Mouse (Mus musculus): ENCODE data around the gene Grk1.

Gene Grk1

DNA sequence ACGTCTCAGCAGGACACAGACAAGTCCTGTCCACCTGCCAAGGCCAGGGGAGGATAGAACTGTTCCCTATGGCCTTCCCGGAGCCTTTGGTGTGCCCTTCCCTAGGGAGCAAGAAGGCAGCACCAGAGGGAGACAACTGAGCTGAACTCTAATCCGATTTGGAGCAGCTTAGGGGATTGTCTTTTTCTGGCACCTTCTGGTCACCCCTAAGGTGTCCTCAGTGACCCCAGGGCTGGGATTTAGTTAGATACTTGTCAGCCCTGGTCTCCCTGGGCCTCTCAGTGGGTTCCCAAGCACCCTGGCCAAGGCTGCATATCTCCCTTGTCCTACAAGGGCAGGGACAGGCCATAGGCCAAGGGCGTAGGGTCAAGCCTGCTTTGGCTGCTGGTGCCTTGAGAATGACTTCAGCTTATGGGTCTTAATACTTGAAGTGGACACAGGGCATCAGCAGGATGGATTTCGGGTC, at the start of gene Grk1:
Gene Grk1 (plus strand): TSS at position 416 of the 466 bp plus-strand sequence.
- DNase-seq = no peak

DNA sequence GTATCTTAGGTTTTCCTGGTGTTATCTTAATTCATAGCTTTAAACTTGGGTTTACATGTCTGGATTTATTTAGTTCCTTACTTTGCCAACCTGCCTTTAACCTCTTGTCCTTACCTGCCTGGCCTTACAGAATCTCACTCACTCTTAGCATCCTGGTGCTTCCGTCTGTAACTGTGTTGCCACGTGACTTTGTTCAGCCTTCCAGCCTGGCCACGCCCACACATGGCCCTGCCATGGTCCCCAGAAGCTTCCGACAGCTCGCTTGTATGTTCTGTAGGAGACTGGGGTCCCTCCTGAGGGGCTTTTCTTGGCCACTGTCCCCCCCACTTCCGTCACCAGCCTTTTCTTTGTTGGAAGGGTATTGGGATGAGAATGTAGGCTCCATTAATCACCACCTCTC, 48.7 kb upstream of the Grk1 start:
- DNase-seq = no peak

DNA sequence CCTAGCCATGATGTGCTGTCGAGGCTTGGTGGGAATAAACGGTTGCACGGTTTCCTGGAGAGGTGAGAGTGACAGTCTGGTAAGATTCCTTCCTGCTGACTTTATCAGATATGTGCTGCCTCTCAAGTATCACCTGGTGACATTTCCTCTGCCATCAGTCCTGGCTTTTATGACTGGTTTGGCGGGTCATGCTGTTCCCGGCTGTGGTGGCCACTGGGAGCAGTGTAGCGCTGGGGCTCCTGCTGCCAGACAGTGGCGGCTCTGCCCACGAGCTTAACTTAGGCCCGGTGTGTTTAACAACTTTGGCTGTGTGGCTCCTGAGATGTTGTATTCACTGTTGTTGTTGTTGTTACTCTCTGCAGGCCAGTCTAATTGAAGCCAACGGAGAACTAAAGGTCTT, 48.2 kb upstream of the Grk1 start:
- DNase-seq = no peak

DNA sequence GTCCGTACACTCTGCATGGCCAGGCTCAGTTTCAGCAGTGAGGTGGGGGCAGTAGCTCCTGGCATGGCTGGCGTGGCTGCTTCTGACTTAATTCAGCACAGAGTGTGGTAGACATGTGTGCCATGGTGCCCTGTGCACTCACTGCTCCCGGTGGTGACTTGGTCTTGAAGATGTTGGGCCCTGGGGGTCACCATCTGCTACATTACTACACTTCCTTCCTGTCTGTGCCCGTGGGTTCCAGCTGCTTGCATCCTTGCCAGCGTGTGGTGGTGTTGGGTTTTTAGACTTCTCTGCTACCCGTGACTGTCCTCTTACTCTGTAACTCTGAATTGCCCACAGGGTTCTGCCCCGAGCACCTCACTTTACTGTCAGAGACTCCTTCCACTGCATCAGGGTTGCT, 44.7 kb upstream of the Grk1 start:
- DNase-seq = no peak

DNA sequence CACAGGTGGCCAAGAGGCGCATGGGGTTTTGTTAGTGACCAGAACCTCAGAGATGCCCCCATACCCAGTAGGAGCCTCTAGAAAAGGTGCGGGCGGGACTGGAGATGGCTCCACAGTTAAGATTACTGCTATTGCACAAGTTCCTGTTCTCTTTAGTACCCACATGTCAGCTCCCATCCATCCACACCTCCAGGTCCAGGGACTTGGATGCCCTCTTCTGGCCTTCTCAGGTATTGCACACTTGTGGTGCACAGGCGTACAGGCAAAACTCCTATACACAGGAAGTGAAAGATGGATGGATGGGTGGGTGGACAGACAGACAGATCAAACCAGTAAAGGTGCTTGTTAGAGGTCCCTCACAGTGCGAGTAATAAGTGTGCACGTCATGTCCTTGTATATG, 43.0 kb upstream of the Grk1 start:
- DNase-seq = no peak

DNA sequence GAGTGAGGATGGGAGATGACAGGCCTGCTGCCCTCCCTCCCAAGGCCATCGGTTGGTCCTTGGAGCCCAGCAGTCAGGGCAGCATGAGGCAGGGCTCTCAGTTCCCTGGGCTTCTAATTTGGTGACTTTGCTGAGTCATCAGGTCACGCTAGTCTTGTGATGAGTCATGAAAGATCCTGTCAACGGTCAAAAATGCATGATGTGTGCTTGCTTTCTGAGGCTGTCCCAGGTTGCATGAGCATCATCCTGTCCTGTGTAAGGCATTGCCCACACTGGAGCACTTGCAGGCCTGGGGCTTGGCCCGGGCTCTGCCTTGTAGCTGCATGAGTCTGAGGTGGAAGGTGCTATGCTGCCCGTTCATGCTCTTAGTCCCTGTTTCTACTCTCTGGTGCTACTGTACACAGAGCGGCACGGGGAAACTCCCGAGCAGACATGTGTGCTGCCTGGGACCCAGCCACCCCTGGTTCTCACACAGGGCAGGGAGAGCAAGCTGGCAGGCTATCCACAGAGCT, 31.7 kb upstream of the Grk1 start:
- no peak for DNase-seq

DNA sequence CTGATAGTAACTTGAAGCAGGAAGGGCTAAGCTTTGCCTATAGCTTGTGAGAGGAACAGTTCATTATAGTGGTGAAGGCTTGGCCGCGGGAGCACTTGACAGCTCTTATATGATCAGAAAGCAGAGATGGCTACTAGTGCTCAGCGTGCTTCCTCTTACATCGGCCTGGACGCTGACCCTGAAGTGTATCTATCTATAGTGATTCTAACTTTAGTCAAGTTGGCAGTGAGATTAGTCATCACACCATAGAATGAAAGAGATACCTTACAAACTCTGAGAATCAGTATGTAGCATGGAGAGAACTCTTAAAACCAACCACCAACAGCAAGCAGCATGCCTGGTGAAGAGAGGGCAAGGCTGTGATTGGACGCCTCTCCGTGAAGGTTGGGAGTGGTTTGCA, 23.3 kb upstream of the Grk1 start:
- no peak for DNase-seq

DNA sequence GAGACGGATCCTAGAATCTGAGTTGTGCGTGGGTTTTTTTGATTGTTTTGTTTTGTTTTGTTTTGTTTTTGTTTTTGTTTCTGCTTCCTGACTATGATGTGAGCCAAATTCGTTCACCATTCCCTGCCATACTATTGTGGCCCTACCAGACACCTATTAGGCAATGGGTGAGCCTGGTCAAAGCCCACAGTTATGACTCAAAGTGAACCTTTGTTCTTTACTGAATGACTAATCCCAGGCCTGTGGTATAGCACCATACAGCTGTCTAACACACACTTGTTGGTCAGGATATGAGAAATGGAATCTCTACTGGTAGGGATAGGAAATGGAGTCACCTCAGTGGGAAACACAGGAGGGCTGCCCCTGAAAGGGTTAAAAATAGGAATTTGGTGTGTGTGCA, 22.3 kb upstream of the Grk1 start:
- no peak for DNase-seq

DNA sequence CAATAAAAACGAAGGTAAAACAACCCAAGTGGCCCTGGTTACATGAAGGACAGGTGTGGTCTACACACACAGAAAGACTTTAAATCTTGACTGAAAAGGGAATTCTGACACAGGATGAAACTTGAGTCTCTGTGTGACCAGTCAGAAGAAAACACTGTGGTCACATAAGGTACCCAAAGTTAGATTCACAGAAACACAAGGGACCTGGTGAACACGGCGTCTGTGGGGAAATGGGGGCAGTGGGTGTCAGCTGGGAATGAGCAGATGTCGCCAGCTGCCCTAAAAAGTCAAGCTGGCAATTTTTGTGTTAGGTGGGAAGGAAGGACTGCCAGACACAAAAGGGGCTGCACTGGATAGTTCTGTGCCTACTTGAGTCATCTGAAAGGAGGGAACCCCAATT, 21.9 kb upstream of the Grk1 start:
- DNase-seq = no peak

DNA sequence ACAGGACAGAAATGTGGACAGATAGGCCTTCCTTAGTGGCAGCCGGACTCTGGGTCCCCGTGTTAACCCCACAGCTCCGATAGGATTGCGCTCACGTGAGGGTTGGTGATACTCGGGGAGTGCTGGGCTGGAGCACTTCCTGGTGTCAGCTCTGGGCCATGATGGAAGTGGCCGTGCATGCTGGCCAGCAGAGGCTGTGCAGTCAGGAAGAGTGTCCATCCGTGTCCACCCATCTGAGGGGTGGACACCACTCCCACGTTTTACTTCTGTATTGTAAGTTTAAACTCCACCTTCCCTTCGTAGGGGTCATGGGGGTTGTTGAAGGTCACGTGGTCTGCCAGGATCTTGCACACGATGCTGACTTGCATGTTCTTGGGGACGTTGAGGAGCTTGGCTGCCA, 18.5 kb upstream of the Grk1 start:
- no peak for DNase-seq

DNA sequence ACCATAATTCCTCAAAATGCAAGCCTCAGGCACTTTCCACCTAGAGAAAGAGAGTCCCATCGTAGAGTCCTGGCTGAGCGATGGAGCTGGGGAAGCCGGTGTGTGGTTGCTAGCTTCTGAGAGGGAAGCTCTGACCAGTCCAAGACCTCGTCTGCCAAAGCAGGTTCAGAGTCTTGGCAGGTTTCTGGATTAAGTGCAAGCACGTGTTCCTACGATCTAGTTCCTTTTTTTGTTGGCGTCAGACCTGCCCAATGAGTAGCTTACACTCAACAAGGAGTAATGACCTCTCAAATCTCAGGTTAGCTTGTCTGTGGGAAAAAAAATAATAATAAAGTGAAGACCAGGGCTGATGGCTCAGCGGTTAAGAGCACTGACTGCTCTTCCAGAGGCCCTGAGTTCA, 17.2 kb upstream of the Grk1 start:
- no peak for DNase-seq

DNA sequence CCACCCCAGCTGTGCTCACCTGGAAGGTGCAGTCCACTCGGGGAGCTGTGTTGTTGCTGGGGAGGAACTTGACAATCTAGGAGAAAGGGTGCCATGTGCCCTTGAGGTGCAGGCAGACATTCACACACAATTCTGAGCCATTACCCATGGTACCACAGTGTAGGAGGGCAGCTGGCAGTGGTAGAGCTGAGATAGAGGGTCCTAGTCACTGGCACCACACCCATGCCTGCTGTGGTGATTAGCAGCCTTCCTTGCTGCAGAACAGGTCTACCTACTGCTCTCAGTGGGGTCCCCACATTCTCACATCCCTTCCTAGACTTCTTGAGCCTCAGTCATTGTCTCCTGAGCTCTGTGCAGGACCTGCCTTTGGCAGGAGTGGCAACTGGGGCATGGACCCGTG, 16.1 kb upstream of the Grk1 start:
- no peak for DNase-seq

DNA sequence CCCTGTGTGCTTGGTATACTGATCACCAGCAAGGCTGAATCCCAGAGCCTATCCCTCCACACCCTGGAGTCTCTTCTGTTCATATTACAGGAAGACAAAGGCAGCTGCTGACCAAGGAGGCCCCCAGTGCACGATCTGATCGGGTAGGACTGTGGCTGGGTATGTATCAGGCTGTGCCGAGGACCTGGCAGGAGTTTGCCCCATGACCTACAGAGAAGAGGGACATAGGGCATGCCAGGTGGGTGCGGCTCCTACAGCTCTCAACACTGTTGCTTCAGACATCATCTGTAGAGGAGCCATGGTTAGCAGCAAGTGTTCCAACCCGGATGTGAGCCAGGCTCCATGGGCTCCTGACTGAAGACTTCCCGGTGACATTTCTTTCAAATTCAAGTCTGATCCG, 11.0 kb upstream of the Grk1 start:
- no peak for DNase-seq

DNA sequence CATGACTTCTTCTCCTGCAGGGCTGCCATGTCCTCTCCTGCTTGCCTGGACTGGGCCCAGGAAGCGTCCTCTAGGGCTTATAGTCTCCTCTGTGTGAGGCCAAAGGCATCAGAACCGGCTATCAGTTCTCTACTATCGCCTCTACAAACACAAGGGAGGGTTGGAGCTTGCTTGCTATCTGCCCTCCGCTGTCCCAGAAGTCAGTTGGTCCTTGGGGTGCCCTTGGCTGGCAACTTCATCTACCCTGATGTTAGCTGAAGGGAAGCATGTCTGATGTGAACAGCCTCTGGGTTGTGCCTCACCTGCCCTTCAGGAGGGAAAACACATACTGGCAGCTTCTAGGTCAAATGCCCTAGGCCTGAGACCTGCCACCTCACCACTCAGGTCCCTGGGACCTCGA, 8.2 kb upstream of the Grk1 start, which contains the start of gene Atp4b:
Gene Atp4b (minus strand): TSS at position 101 of the 400 bp plus-strand sequence.
- DNase-seq = no peak

DNA sequence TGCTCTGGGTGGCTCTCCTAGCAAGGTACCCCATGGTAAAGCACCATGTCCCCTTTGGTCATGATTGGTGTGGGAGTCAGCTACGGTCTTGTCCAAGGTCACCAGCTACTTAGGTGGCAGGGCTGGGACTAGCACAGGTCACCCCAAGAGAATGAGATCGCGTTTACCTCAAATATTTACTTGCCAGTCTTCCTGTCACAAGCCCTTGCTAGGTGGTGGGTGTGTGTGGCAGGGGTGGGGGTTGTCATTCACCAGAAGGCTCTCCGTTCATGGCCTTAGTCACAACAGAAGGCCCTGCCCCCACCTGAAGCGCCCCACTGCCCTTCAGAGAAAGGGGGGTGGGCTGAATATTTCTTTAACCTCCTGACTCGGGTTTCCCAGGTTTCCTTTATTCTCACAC, 1.4 kb upstream of the Grk1 start:
- DNase-seq = no peak

DNA sequence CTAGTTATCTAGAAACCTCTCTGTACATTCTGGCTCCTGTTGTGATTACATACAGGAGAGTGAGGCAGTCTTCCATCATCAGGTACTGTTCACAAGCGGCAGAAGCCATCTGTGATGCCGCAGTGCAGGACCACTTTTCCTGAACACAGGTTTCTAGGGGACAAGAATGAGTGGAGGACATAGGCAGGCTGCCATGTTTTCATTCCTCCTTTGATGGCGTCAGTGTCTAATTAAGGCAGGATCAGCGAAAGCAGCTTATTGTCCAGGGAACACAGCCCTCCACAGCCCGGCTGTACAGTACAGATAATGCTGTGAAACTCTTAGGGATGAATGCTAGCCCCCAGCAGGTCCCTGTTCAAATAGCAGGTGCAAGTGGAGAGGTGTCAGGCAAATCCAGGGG, 1.1 kb downstream of the Grk1 start:
- no peak for DNase-seq

DNA sequence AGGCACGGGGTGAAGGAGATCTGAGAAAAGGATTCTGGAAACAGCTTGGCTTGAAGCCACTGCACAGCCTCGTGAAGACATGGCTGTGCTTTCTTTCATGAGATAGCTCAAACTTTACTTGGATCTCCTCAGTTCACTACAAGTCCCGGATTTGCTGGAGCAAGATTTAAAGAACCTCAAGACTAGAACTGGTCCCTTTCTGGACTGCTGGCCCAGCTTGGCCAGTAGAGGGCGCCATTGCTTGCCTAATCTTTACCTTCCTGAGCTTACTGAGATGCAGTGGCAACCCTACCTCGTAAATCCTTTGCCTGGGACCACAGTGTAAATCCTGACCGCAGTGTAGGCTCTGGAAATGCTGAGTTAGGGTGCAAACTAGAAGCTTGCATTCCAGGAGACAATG, 6.7 kb downstream of the Grk1 start:
- peak; percentile 64 for DNase-seq

DNA sequence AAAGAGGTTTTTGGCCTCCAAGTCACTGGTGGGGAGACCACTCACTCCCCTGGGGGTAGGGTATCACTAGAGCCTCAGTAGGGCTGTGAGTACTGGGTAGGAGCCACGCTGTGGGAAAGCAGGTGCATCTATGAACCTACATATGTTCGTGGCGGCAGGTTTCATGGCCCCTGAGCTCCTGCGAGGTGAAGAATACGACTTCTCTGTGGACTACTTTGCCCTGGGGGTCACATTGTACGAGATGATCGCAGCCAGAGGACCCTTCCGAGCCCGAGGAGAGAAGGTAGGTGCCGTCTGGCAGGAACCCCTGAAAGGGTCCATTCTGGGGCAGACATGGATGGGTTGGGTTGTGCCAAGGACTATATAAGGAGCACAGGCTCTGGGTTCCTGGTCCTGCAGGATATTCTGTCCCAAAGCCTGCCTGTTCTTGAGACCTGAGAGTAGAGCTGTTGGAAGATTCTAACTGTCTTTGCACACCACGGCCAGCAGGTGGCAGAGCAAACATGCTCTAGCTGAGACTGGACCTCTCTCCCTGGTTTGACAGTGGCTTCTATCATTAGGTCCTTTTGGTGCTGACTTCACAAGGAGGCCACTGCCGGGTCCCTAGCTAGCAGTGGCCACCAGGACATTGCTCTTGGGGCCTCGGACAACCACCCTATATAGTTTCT, 8.1 kb downstream of the Grk1 start:
- DNase-seq = peak; percentile 49

DNA sequence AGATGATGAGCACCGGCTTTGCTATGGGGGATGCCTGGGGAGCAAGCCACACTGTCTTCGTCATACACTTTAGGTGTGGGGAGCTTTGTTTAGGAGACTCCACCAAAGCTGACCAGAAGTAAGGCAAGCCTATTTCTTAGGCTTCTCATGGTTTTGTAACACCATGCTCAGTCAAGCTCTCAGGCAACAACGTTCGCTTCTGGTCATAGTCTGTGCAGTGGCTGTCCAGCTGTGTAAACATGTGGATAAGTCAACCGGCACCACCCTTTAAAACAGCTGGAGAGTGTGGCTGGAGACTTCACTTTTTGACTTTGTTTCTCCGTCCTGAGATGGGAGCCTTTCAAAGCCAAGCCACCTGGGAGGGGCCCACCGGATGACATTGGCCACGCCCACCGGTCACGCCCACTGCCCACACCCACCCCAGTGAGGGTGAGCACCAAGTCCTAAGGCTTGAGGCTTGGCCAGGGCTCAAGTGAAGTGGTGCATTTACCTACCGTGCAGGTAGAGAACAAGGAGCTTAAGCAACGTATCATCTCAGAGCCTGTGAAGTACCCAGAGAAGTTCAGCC, 9.0 kb downstream of the Grk1 start:
- peak; percentile 7 for DNase-seq

DNA sequence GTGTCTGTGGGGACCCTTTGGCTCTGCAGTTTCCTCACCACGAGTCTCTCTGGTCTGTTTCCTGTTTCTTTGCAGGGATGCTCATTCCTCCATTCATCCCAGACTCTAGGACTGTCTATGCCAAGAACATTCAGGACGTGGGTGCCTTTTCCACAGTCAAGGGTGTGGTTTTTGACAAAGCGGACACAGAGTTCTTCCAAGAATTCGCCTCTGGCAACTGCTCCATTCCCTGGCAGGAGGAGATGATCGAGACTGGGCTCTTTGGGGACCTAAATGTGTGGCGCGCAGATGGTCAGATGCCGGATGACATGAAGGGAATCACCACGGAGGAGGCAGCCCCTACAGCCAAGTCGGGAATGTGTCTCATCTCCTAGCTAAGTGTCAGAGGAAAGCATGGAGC, 11.0 kb downstream of the Grk1 start:
- no peak for DNase-seq

DNA sequence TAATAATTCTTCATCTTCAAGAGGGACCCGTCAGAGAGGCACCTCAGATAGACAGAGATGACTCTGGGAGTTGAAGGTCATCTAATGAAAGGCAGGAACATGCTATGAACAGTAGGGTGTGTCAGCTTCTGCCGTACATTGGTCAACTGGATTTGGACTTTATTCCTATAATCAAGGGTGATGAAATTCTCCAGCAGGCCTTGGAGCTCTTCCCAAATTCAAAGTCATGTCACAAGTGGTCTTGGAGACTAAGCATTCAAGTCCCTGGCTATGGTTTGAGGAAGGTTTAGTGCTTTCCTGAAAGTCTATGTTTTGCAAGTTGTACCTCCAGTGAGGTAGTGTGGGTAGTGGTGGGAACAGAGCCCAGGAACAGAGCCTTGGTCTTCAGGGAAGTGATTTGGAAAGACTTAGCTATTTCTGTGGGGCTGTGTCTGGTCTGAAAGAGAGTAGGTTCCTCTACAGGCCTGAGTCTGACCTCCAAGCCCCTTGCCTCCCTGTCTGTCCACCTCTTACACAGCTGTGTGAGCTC, 14.3 kb downstream of the Grk1 start:
- DNase-seq = no peak

DNA sequence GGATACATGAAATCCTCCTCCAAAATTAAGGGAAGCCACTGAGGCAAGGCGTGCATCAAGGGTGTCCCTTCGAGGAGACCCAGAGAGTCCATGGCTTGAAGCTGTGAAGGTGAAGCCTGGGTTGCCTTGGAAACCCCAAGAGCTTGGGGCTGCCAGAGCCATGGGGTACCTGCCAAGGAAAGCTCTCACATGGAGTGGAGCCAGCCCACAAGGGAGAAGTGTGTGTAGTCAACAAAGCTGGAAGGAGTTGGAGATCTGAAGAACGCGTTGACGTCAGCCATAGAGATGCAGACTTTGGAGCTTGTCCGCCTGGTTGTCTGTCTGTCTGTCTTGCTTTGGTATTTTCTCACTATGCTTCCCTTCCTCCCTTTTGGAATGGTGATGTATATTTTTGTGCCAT, 16.1 kb downstream of the Grk1 start:
- no peak for DNase-seq

DNA sequence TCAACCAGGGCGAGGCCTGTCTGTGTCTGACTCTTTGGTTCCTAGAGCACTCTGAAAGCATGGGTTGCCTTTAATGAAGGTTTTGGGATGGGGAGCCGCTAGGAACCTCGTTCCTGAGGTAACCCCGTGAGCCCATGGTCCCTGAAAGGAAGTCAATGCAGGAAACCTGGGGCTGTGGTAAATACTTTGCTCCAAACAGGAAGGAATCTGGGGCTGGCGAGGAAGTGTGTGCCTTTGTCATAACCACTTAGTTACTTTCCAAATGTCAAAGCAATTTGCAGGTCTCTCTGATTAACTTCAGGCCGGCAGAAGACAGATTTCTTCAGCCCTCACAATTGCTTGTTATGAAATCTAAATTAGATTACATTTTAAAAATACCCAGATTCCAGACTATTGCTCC, 22.5 kb downstream of the Grk1 start:
- peak; percentile 38 for DNase-seq

DNA sequence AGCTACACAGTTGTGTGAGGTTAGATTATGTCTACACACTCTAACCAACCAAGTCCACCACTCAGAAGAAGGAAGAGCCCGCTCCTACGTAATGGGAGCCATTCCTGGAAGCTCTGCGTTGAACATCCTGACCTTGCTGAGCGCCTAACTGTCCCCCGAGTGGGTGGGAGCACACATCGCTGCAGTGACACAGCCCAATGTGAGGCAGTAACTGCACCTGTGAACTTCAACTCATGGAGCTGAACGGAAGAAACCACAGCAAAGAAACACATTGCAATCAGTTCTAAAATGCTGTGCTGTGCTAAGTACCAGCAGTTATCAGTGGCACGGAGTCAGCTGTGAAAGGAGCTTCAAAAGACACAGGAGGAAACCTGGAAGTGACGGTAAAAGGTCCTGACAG, 23.3 kb downstream of the Grk1 start:
- DNase-seq = no peak

DNA sequence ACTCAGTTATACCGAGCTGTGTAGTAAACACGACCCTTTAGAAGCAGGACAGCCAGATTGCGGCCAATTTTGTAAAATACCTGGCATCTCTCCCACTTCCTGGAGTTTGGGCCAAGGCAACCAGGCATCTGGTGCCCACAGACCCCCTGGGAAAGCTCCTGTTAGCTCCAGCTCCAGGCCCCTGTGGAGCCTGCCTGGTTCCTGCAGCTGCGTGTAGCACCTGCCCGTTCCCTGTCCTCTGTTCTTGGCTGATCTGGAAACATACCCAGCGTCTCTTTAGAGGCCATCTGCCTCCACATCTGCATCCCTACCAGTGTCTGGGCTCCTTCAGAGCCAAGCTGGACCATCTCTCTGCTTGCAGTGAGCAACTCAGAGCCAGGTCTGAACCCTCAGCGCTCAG, 25.5 kb downstream of the Grk1 start:
- DNase-seq = no peak
